In genomic region chr13:25055873-25056667, GRCm38 (mm10) we compare ENCODE assay signal across 9 mouse cellular contexts. TPM values are rescaled to one million over a fixed set of nuclear protein-coding genes. Genes with fewer than 3 reads are reported as not detected.
DNase-seq lines count a peak whose midpoint lies in the region; ATAC-seq and TF ChIP-seq lines count a peak whose summit lies in the region.
"Had no signal": no experiment of that assay in that cellular context is flagged by ENCODE, and none has a peak within 500 bp of the region (broad histone marks: within the 10 kb centered on the region; RNA-seq: fewer than 3 reads in every experiment).

Gene Dcdc2a (plus strand): TSS chr13:25056004.

- peak within 1 kb of the TSS; percentile 52 for H3K4me3 ChIP-seq in hindbrain, embryonic 14.5 days (replicated peaks; ENCODE audit: low read length)
- H3K4me3 ChIP-seq in limb, embryonic 10.5 days = peak within 1 kb of the TSS; percentile 57
- peak within 1 kb of the TSS; percentile 64 for H3K4me3 ChIP-seq in midbrain, embryonic 10.5 days
- H3K4me3 ChIP-seq in stomach, postnatal 0 days (ENCODE audit: low read depth, low read length) = peak within 1 kb of the TSS; percentile 45

- TF ChIP-seq EP300 in stomach, postnatal 0 days (optimal IDR thresholded peaks at IDR 0.05) = no peak

- no peaks in the 10 kb centered on the region for H3K36me3 ChIP-seq in hindbrain, embryonic 14.5 days (replicated peaks; ENCODE audit: control insufficient read depth, insufficient read depth)
- H3K36me3 ChIP-seq in limb, embryonic 10.5 days = no peaks in the 10 kb centered on the region
- no peaks in the 10 kb centered on the region for H3K36me3 ChIP-seq in midbrain, embryonic 10.5 days
- H3K36me3 ChIP-seq in stomach, postnatal 0 days (ENCODE audit: control insufficient read depth, insufficient read depth, low read length) = no peaks in the 10 kb centered on the region

- H3K27ac ChIP-seq in hindbrain, embryonic 14.5 days = no peak within 1 kb of the TSS; the same call in 1 of the 2 replicates
- H3K27ac ChIP-seq in limb, embryonic 10.5 days = peak within 1 kb of the TSS; percentile 54
- H3K27ac ChIP-seq in midbrain, embryonic 10.5 days (replicated peaks) = peak within 1 kb of the TSS; percentile 70
- no peak within 1 kb of the TSS for H3K27ac ChIP-seq in stomach, postnatal 0 days (replicated peaks)

- peaks cover 26% of the 10 kb centered on the region for H3K27me3 ChIP-seq in hindbrain, embryonic 14.5 days (ENCODE audit: control insufficient read depth, insufficient read depth, low read length)
- peaks cover 55% of the 10 kb centered on the region for H3K27me3 ChIP-seq in limb, embryonic 10.5 days (ENCODE audit: low read depth, poor library complexity, severe bottlenecking)
- peaks cover 58% of the 10 kb centered on the region for H3K27me3 ChIP-seq in midbrain, embryonic 10.5 days (ENCODE audit: low read depth, poor library complexity, severe bottlenecking)
- peaks cover 4% of the 10 kb centered on the region; the same call in 1 of the 2 replicates for H3K27me3 ChIP-seq in stomach, postnatal 0 days (ENCODE audit: control insufficient read depth, insufficient read depth, low read length)

- 0 out of 2 replicates have a peak, but pooled peaks have one; percentile 41 for ATAC-seq in cerebellum, adult (ENCODE audit: insufficient number of reproducible peaks, low FRiP score, low TSS enrichment)
- ATAC-seq in hindbrain, embryonic 14.5 days (ENCODE audit: low FRiP score) = peak; percentile 79
- ATAC-seq in stomach, postnatal 0 days (ENCODE audit: low FRiP score, low TSS enrichment) = peak; percentile 80

- H3K4me1 ChIP-seq in hindbrain, embryonic 14.5 days (replicated peaks; ENCODE audit: control insufficient read depth, insufficient read depth, low read length) = no peaks in the 10 kb centered on the region
- H3K4me1 ChIP-seq in limb, embryonic 10.5 days = peaks cover 15% of the 10 kb centered on the region
- H3K4me1 ChIP-seq in midbrain, embryonic 10.5 days = peaks cover 22% of the 10 kb centered on the region
- peaks cover 4% of the 10 kb centered on the region for H3K4me1 ChIP-seq in stomach, postnatal 0 days (replicated peaks; ENCODE audit: control insufficient read depth, insufficient read depth)

- H3K9ac ChIP-seq in hindbrain, embryonic 14.5 days = peak within 1 kb of the TSS; percentile 55
- H3K9ac ChIP-seq in stomach, postnatal 0 days (ENCODE audit: low read length) = peak within 1 kb of the TSS; percentile 38

- H3K9me3 ChIP-seq in hindbrain, embryonic 14.5 days (ENCODE audit: control insufficient read depth, low read length) = no peaks in the 10 kb centered on the region
- H3K9me3 ChIP-seq in limb, embryonic 10.5 days (replicated peaks) = 0 out of 2 replicates have a peak, but pooled peaks cover 3% of the 10 kb centered on the region
- peaks cover 7% of the 10 kb centered on the region; the same call in 1 of the 2 replicates for H3K9me3 ChIP-seq in midbrain, embryonic 10.5 days (replicated peaks)
- H3K9me3 ChIP-seq in stomach, postnatal 0 days (ENCODE audit: control insufficient read depth, low read length) = no peaks in the 10 kb centered on the region

- no peak for TF ChIP-seq CTCF in stomach, postnatal 0 days (IDR thresholded peaks at IDR 0.05; ENCODE audit: low read depth)

- peak within 1 kb of the TSS; percentile 86 for H3K4me2 ChIP-seq in hindbrain, embryonic 14.5 days (replicated peaks)
- peak within 1 kb of the TSS; percentile 77 for H3K4me2 ChIP-seq in stomach, postnatal 0 days (replicated peaks; ENCODE audit: low read depth)

- WGBS in hindbrain, embryonic 14.5 days = 3% methylated on average over 63 of the region's 63 CpGs
- 4% methylated on average over 63 of the region's 63 CpGs for WGBS in limb, embryonic 10.5 days
- WGBS in midbrain, embryonic 10.5 days = 5% methylated on average over 63 of the region's 63 CpGs
- 3% methylated on average over 55 of the region's 63 CpGs for whole genome bisulfite sequencing in stomach, postnatal 0 days

- DNase-seq in cerebellum, adult 11-12 months = no peak
- DNase-seq in urinary bladder, postnatal 14 days (ENCODE audit: low spot score) = peak; percentile 8
- DNase-seq in urinary bladder, postnatal 4 days (ENCODE audit: low spot score in 2 of 2) = no peak
- peak; percentile 32 for DNase-seq in hindbrain, embryonic 14.5 days (ENCODE audit: low spot score)
- DNase-seq in limb, embryonic 10.5 days (ENCODE audit: low spot score) = peak; percentile 45
- DNase-seq in midbrain, embryonic 10.5 days (ENCODE audit: low spot score) = peak; percentile 38
- peak; percentile 60 for DNase-seq in stomach, postnatal 0 days (ENCODE audit: low spot score)

RNA-seq across cellular contexts. Expression of gene Dcdc2a, which starts in this region (rescaled TPM):
- polyA plus RNA-seq in hindbrain, embryonic 14.5 days (2014; fragmentation: Nextera tagmentation; extraction: Ambion mirVana) = 3.9 TPM in 2 replicates
- 0.73 and 1.3 TPM in 2 replicates for polyA plus RNA-seq in limb, embryonic 10.5 days (2016; fragmentation: Nextera tagmentation; extraction: Ambion mirVana)
- polyA plus RNA-seq in midbrain, embryonic 10.5 days (2016; fragmentation: Nextera tagmentation; extraction: Ambion mirVana) = 1.7 and 1.8 TPM in 2 replicates
- polyA plus RNA-seq in stomach, postnatal 0 days (2015; fragmentation: Nextera tagmentation; extraction: Ambion mirVana) = 0.07 and 0.24 TPM in 2 replicates
- polyA plus RNA-seq: C2C12 had no signal

Comparison
In these comparisons a context has a peak if more than half of its experiments do, and no peak if none do; other contexts are left out.
1. DNase-seq: peak in urinary bladder, postnatal 14 days (single experiment), hindbrain, embryonic 14.5 days (single experiment), limb, embryonic 10.5 days (single experiment) and midbrain, embryonic 10.5 days (single experiment); none in cerebellum, adult 11-12 months (single experiment) and urinary bladder, postnatal 4 days (0 of 2).
2. Peak in DNase-seq, ATAC-seq, H3K4me3 ChIP-seq, H3K9ac ChIP-seq and H3K4me2 ChIP-seq in stomach, postnatal 0 days; RNA of the gene not detected or under 1 TPM.
3. H3K27ac ChIP-seq: peak in limb, embryonic 10.5 days (single experiment) and midbrain, embryonic 10.5 days (single experiment); none in hindbrain, embryonic 14.5 days (single experiment) and stomach, postnatal 0 days (single experiment).
4. Peak in every context shown above with its lines, with median percentiles within 50 percentile points of each other: ATAC-seq and H3K4me3 ChIP-seq.